Mouse (Mus musculus): ENCODE measurements around the gene Sphk2. TPM values are rescaled to one million over a fixed set of nuclear protein-coding genes. Genes with fewer than 3 reads are reported as not detected.

The Sphk2 gene
- polyA plus RNA-seq, 1 experiment from 2014 or later = 38.9 TPM

- Histone ChIP-seq H3K27ac (ENCODE audit: low read length) (peak overlapping the region; percentile 75), H3K4me2 (ENCODE audit: low read depth, low read length) (peak overlapping the region; percentile 45), H3K27me3 (ENCODE audit: control insufficient read depth, insufficient read depth, low read length) (no peaks in the 10 kb centered on the region), H3K4me1 (ENCODE audit: control insufficient read depth, insufficient read depth, low read length) (peaks cover 31% of the 10 kb centered on the region), H3K9me3 (replicated peaks; ENCODE audit: control insufficient read depth, low read length) (no peaks in the 10 kb centered on the region), H3K36me3 (ENCODE audit: control insufficient read depth, insufficient read depth, low read length) (no peaks in the 10 kb centered on the region), H3K4me3 (replicated peaks; ENCODE audit: low read length) (no peak overlapping the region), H3K9ac (ENCODE audit: low read length) (peak overlapping the region; percentile 74)
- peak; percentile 44; the same call in 1 of the 2 replicates for ATAC-seq (ENCODE audit: insufficient read depth, low FRiP score)
- 29% methylated on average over 14 of the region's 14 CpGs for WGBS
These were observed 35.4 kb downstream of the Sphk2 start for GRCm38 (mm10) chr7:45682144-45683126.

- WGBS = 75% methylated on average over 8 of the region's 8 CpGs
- ATAC-seq (ENCODE audit: insufficient read depth, low FRiP score) = peak; percentile 11; the same call in 1 of the 2 replicates
- Histone ChIP-seq H3K4me1 (ENCODE audit: control insufficient read depth, insufficient read depth, low read length) (peaks cover 24% of the 10 kb centered on the region), H3K27me3 (ENCODE audit: control insufficient read depth, insufficient read depth, low read length) (no peaks in the 10 kb centered on the region), H3K36me3 (ENCODE audit: control insufficient read depth, insufficient read depth, low read length) (no peaks in the 10 kb centered on the region), H3K27ac (ENCODE audit: low read length) (peak overlapping the region; percentile 75), H3K4me3 (replicated peaks; ENCODE audit: low read length) (no peak overlapping the region), H3K4me2 (ENCODE audit: low read depth, low read length) (no peak overlapping the region), H3K9ac (ENCODE audit: low read length) (no peak overlapping the region), H3K9me3 (replicated peaks; ENCODE audit: control insufficient read depth, low read length) (no peaks in the 10 kb centered on the region)
These were observed 36.6 kb downstream of the Sphk2 start for GRCm38 (mm10) chr7:45681046-45681736.

- peak; percentile 67; the same call in 1 of the 2 replicates for ATAC-seq (ENCODE audit: insufficient read depth, low FRiP score)
- peak overlapping the region; percentile 75 for H3K27ac ChIP-seq (ENCODE audit: low read length)
- no peaks in the 10 kb centered on the region for H3K9me3 ChIP-seq (replicated peaks; ENCODE audit: control insufficient read depth, low read length)
- H3K36me3 ChIP-seq (ENCODE audit: control insufficient read depth, insufficient read depth, low read length) = no peaks in the 10 kb centered on the region
- H3K4me2 ChIP-seq (ENCODE audit: low read depth, low read length) = no peak overlapping the region
- H3K27me3 ChIP-seq (ENCODE audit: control insufficient read depth, insufficient read depth, low read length) = no peaks in the 10 kb centered on the region
- WGBS = 63% methylated on average over 14 of the region's 14 CpGs
- peak overlapping the region; percentile 2; the same call in 1 of the 2 replicates for H3K9ac ChIP-seq (ENCODE audit: low read length)
- H3K4me1 ChIP-seq (ENCODE audit: control insufficient read depth, insufficient read depth, low read length) = peaks cover 13% of the 10 kb centered on the region
- no peak overlapping the region for H3K4me3 ChIP-seq (replicated peaks; ENCODE audit: low read length)
These were observed 37.7 kb downstream of the Sphk2 start for GRCm38 (mm10) chr7:45679966-45680621.

GRCm38 (mm10) chr7:45678513-45678912 is 39.3 kb downstream of the Sphk2 start:
- Histone ChIP-seq H3K36me3 (ENCODE audit: control insufficient read depth, insufficient read depth, low read length) (no peaks in the 10 kb centered on the region), H3K4me2 (ENCODE audit: low read depth, low read length) (no peak overlapping the region), H3K27ac (ENCODE audit: low read length) (peak overlapping the region; percentile 70; the same call in 1 of the 2 replicates), H3K4me3 (replicated peaks; ENCODE audit: low read length) (no peak overlapping the region), H3K4me1 (ENCODE audit: control insufficient read depth, insufficient read depth, low read length) (peaks cover 10% of the 10 kb centered on the region), H3K9ac (ENCODE audit: low read length) (0 out of 2 replicates have a peak overlapping the region, but pooled peaks have one; percentile 33), H3K9me3 (replicated peaks; ENCODE audit: control insufficient read depth, low read length) (no peaks in the 10 kb centered on the region), H3K27me3 (ENCODE audit: control insufficient read depth, insufficient read depth, low read length) (no peaks in the 10 kb centered on the region)
- WGBS = 87% methylated on average over 14 of the region's 14 CpGs
- no peak for ATAC-seq (ENCODE audit: insufficient read depth, low FRiP score)

- peaks cover 7% of the 10 kb centered on the region for H3K4me1 ChIP-seq (ENCODE audit: control insufficient read depth, insufficient read depth, low read length)
- no peaks in the 10 kb centered on the region for H3K27me3 ChIP-seq (ENCODE audit: control insufficient read depth, insufficient read depth, low read length)
- H3K9me3 ChIP-seq (replicated peaks; ENCODE audit: control insufficient read depth, low read length) = no peaks in the 10 kb centered on the region
- peak overlapping the region; percentile 33; the same call in 1 of the 2 replicates for H3K9ac ChIP-seq (ENCODE audit: low read length)
- no peak overlapping the region for H3K4me3 ChIP-seq (replicated peaks; ENCODE audit: low read length)
- peak; percentile 33; the same call in 1 of the 2 replicates for ATAC-seq (ENCODE audit: insufficient read depth, low FRiP score)
- WGBS = 59% methylated on average over 7 of the region's 7 CpGs
- H3K27ac ChIP-seq (ENCODE audit: low read length) = peak overlapping the region; percentile 70
- no peaks in the 10 kb centered on the region for H3K36me3 ChIP-seq (ENCODE audit: control insufficient read depth, insufficient read depth, low read length)
- H3K4me2 ChIP-seq (ENCODE audit: low read depth, low read length) = no peak overlapping the region
These were observed 40.0 kb downstream of the Sphk2 start for GRCm38 (mm10) chr7:45677627-45678295.

- no peak for ATAC-seq (ENCODE audit: insufficient read depth, low FRiP score)
- Histone ChIP-seq H3K36me3 (ENCODE audit: control insufficient read depth, insufficient read depth, low read length) (no peaks in the 10 kb centered on the region), H3K27me3 (ENCODE audit: control insufficient read depth, insufficient read depth, low read length) (no peaks in the 10 kb centered on the region), H3K4me2 (ENCODE audit: low read depth, low read length) (no peak overlapping the region), H3K4me1 (ENCODE audit: control insufficient read depth, insufficient read depth, low read length) (peaks cover 16% of the 10 kb centered on the region), H3K9me3 (replicated peaks; ENCODE audit: control insufficient read depth, low read length) (no peaks in the 10 kb centered on the region), H3K9ac (ENCODE audit: low read length) (no peak overlapping the region), H3K27ac (ENCODE audit: low read length) (no peak overlapping the region), H3K4me3 (replicated peaks; ENCODE audit: low read length) (no peak overlapping the region)
- 95% methylated on average over 9 of the region's 9 CpGs for WGBS
These were observed 48.9 kb downstream of the Sphk2 start for GRCm38 (mm10) chr7:45668921-45669320.

GRCm38 (mm10) chr7:45667761-45668160 is 50.0 kb downstream of the Sphk2 start:
- no peaks in the 10 kb centered on the region for H3K27me3 ChIP-seq (ENCODE audit: control insufficient read depth, insufficient read depth, low read length)
- H3K27ac ChIP-seq (ENCODE audit: low read length) = no peak overlapping the region
- H3K9ac ChIP-seq (ENCODE audit: low read length) = no peak overlapping the region
- no peak overlapping the region for H3K4me2 ChIP-seq (ENCODE audit: low read depth, low read length)
- no peaks in the 10 kb centered on the region for H3K9me3 ChIP-seq (replicated peaks; ENCODE audit: control insufficient read depth, low read length)
- no peak overlapping the region for H3K4me3 ChIP-seq (replicated peaks; ENCODE audit: low read length)
- no peaks in the 10 kb centered on the region for H3K36me3 ChIP-seq (ENCODE audit: control insufficient read depth, insufficient read depth, low read length)
- 62% methylated on average over 14 of the region's 14 CpGs for WGBS
- ATAC-seq (ENCODE audit: insufficient read depth, low FRiP score) = no peak
- peaks cover 21% of the 10 kb centered on the region for H3K4me1 ChIP-seq (ENCODE audit: control insufficient read depth, insufficient read depth, low read length)

GRCm38 (mm10) chr7:45666161-45666560 is 51.6 kb downstream of the Sphk2 start, which contains the start of gene Fut2:
Gene Fut2, minus strand, starts transcription at chr7:45666394.
- peak within 1 kb of the TSS; percentile 81 for H3K27ac ChIP-seq (ENCODE audit: low read length)

More at GRCm38 (mm10) chr7:45666161-45666560, 51.6 kb downstream of the Sphk2 start, which contains the start of gene Fut2:
- WGBS = 66% methylated on average over 7 of the region's 7 CpGs
- Histone ChIP-seq H3K27me3 (ENCODE audit: control insufficient read depth, insufficient read depth, low read length) (no peaks in the 10 kb centered on the region), H3K9ac (ENCODE audit: low read length) (peak within 1 kb of the TSS; percentile 62), H3K4me1 (ENCODE audit: control insufficient read depth, insufficient read depth, low read length) (peaks cover 21% of the 10 kb centered on the region), H3K9me3 (replicated peaks; ENCODE audit: control insufficient read depth, low read length) (no peaks in the 10 kb centered on the region), H3K4me3 (replicated peaks; ENCODE audit: low read length) (peak within 1 kb of the TSS; percentile 34), H3K4me2 (ENCODE audit: low read depth, low read length) (peak within 1 kb of the TSS; percentile 37), H3K36me3 (ENCODE audit: control insufficient read depth, insufficient read depth, low read length) (no peaks in the 10 kb centered on the region)
- ATAC-seq (ENCODE audit: insufficient read depth, low FRiP score) = peak; percentile 59; the same call in 1 of the 2 replicates
